Mouse (Mus musculus) heart, postnatal 25 days (tissue): ENCODE data around the gene Btla. TPM values are rescaled to one million over a fixed set of nuclear protein-coding genes. Genes with fewer than 3 reads are reported as not detected.

Experiments used
- DNase-seq: peaks from one replicate; pipeline ENCODE4 v3.0.0; 2022; ENCODE audit warnings: low spot score
- intact Hi-C: fragments of 180-260 bp; cut with DNase I; formaldehyde crosslinking; loops from one replicate; pipeline ENCODE4 v1.15.1; 2025
- total RNA-seq, 2 experiments: library from RNA; stranded (reverse); gene quantifications; 2 replicates each; pipeline ENCODE4 v1.2.3; 2021

Btla gene
- total RNA-seq: under 1 TPM; 0.23 to 0.53 TPM

DNA sequence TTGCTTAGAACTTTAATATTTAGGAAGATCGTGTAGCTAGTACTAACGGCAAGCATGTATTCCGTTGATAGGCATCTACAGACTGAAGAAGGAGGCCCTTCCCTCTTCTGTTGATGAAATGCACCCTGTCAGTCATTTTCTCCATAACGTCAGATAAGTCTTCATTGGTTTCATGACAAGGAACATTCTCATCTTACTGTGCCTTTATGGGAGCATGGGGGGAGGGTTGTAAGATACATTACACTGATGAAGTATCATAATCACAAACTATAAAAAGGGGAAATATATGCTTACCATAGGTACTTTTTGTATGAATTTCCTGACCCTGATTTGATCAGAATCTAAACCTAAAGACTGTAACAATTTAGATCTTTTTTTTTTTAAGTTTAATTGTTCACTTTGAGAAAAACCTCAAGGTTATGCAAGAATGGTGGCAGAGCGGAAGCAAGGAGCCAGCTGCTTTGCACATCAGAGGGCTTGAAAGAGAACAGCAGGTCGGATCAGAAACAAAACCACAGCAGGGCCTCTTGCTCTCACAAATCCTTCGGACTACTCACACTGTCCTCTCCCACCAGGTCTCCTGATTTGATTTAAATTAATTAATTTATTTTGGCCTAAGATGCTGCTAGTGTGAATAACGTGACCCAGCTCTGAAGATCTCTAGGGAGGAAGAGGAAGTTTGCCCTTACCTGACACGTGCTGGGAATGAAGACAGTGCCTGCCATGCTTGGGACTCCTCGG, at the start of gene Btla:
TSS of gene Btla (plus strand) at position 668 of the 741 bp plus-strand sequence.
- no peak for DNase-seq
- intact Hi-C loops: no loop called here

DNA sequence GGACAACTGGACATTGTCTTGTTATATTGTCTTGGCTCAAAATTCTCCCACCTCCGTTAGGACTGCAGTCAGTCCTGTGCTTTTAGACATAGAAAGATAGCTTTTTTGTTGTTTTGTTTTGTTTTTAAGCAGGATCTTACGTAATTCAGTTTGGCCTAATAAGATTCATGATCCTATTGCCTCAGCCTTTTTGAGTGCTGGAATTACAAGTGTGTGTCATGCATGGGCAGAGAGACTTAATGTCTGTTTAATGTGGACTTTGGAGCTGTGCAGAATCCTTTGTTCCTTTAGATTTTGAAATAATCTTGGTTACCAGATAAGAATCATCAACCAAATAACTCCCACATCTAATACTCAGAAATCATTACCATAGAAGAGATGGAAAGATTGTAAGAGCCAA, 45.6 kb upstream of the Btla start:
- DNase-seq: no peak
- intact Hi-C loops: no loop called here

DNA sequence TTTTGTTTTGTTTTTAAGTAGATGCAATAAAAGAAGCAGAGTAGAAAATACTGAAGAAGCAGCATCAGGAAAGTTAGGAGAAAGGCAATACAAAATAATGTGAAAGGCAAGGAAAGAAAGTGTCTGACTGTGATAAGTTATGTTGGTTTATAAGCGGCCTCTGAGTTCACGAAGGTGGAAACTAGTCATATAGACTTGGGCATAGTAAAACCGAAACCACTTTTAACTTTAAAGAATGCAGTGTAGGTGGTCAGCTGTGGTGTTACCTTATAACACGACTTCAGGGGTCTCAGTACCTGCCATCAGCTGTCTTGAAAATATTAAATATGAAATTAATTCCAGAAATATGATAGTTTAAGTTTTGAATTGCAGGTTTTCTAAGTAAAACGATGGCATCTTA, 42.3 kb upstream of the Btla start:
- intact Hi-C loops: no loop called here
- DNase-seq: no peak

DNA sequence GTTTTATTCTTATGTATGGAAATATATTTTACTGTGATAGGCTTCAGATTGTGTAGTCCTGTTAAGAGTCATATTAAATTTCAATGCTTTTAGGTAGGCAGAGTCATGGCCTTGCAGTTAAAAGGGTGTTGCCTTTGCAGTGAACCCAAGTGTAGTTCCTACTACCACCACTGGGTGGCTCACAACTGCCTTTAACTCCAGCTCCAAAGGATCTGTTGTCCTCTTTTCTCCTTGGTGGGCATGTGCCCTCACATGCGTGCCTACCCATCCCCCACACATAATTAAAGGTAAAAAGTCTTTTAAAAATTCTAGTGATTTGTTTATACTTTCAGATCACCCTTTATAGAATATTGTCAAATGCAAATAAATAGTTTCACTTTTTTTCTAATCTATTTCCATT, 31.5 kb upstream of the Btla start:
- DNase-seq: peak; percentile 12
- intact Hi-C loops: loop anchor here (5.0 kb wide), 1 partner anchor 415 kb away; no protein-coding TSS in a partner anchor

DNA sequence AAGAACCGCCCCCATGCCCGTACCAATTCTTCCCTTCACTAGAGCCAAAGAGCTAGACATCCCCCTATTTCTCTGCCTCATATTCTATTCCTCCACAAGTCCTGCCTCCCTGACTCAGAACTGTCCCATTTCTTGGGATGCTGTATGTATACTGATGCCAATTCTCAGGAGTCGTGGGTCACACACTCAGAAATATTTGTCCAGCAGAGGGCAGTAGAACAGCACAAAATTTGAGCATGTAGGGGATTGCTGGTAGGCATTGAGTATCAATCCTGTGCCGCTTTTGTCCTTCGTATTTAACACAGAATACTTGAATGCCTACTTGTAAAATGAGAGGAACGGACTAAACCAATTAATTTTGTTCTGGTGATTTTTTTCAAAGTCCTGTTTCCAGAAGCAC, 27.3 kb upstream of the Btla start:
- intact Hi-C loops: loop anchor here (2.0 to 5.0 kb wide), 4 partner anchors 85 to 434 kb away; no protein-coding TSS in a partner anchor
- peak; percentile 24 for DNase-seq

DNA sequence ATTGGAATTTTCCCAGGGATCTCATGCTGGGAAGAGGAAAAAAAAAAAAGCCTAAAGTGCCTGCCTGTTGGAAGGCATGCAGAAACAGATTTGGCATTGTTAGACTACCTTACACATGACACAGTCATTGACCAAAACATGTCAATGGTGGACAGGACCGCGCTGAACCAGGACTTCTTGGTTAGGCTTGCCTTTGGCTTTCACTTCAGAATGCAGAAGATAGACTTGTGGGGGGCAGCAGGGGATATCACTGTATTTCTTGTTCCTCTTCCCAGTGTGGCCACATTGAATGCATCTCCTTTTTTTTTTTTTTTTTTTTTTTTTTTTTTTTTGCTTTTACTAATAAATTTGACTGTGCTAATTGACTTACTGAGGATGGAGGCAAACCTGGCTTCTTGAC, 22.7 kb upstream of the Btla start:
- DNase-seq: no peak
- intact Hi-C loops: no loop called here

DNA sequence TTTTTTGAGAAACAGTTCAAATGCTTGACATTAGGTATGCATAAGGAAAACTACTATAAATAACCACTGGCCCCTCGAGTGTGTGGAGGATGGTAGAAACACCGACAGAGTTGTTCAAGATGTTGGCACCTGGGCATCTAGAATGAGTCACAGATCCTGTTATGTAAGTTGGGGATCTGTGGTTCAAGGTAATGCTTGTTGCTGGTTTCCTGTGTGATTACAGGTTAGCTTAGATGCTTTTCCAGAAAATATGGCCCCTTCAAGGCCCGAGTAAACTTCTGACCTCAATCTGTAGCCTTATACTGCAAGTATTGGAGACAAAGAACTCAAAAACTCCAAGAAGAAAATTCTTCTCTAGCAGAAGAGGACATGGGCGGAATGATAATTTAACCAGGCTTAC, 19.7 kb upstream of the Btla start:
- intact Hi-C loops: no loop called here
- DNase-seq: no peak

DNA sequence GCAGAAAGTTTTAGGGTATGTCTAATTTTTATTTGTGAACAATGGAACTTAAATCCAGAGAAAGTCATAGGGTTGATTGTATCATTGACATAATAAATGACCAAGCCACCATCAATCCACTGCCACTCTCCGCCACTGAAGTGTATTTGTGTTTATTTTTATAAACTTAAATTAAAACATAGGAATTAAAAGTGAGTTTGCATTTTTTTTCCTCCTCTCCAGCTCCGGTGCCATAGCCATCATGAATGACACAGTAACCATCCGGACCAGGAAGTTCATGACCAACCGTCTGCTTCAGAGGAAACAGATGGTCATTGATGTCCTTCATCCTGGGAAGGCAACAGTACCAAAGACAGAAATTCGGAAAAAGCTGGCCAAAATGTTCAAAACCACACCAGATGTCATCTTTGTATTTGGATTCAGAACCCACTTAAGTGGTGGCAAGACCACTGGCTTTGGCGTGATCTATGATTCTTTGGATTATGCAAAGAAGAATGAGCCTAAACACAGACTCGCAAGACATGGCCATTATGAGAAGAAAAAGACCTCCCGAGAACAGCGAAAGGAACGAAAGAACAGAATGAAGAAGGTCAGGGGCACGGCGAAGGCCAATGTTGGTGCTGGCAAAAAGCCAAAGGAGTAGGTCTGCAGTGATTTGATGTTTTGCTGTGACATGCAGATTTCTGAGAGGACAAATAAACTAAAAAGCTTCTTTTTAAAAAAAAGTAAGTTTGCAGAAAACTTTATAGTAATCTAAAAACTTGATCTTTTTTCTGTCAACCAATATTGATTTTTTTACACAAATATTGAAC, 19.1 kb upstream of the Btla start:
- intact Hi-C loops: no loop called here
- no peak for DNase-seq

DNA sequence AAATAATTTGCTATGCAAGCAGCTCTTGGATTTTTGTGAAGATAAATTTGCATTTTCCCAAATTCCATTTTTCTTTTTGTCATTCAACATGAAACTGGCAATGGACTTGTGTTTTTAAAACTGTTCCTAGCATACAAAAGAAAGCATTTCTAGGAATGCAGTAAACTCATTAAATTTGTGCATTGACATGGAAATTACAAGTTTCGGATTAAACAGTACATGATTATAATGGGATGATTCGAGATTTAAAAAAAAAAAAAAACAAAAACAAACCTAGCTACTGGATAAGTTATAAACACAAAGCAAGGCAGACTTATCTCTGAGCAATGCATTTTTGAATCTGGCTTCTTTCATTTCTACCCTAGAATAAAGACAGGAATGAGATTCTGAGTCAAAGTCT, 2.1 kb upstream of the Btla start:
- intact Hi-C loops: no loop called here
- DNase-seq: no peak

DNA sequence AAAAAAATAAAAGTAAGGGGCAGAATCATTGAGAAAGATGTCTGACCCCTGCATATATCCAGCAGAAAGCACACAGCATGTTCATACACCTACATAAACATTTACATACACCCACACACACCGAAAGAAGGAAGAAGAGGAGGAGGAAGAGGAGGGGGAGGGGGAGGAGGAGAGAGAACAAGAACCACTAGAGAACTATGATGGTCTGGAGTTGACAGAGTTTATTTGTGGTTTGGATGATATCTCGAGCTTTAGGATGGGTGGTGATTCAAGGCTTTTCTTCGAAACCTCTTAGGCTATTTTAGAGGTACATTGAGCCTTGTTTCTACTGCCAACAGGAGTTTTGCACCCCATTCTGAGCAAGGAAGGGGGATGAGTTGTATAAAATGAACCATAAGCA, 1.3 kb upstream of the Btla start:
- intact Hi-C loops: no loop called here
- no peak for DNase-seq

DNA sequence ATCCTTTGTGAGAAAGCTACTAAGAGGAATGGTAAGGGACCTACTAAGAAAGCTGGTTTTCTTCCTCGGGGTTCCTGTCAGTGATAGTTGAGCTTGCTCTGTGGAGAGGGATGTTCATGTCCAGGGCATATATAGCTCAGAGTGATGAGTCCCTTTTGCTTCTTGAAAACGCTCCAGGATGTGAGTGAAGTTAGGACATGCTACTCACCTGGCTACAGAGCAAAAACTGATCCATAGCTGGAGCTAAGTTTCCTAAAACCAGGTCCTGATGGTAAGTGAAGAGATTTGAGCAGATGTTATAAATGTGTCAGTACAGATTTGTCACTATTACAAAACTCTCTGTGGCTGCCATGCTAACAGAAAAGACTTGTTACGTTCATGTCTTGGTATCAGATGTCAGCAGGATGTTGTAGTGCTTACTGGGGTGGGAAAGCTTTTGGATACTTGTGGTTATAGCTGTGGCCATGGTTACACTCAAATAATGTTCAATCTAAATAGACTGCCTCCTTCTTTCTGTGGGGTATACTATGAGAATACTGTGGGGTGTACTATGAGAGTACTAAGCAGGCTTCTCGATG, 405 bp downstream of the Btla start:
- no peak for DNase-seq
- intact Hi-C loops: no loop called here

DNA sequence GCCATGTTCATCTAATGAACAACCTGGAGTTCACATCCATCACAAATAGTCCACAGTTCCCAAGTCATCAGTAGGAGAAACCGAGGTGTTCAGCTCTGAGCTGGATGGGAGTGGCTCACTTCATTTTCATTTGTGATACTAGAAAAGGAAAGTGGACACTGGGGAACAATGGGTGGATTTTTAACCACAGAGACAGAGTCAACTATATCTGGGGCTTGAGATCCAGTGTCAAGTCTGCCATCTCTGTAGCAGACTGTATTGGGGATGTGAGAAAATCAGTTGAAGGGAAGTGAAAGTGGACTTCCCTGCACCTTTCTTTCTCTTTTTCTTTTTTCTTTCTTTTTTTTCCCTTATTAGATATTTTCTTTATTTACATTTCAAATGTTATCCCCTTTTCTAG, 2.9 kb downstream of the Btla start:
- intact Hi-C loops: no loop called here
- DNase-seq: no peak

DNA sequence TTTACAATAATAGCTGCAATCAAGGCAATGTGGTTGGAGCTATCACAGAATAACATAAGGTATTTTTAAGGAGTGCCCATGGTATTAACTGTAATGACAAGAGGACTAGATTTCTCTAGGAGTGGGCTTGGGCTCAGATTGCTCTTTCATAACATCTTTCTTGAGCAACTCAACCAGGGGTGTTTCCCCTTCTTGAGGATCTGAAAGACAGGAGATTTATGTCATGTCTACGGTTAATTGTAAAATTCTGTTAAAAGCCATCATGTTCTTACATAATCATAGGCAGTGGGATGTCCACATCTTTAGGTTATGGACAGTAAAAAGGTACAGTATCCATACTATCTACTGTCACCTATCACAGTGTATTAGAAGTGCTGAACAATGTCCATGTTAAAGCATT, 7.2 kb downstream of the Btla start:
- DNase-seq: no peak
- intact Hi-C loops: no loop called here

DNA sequence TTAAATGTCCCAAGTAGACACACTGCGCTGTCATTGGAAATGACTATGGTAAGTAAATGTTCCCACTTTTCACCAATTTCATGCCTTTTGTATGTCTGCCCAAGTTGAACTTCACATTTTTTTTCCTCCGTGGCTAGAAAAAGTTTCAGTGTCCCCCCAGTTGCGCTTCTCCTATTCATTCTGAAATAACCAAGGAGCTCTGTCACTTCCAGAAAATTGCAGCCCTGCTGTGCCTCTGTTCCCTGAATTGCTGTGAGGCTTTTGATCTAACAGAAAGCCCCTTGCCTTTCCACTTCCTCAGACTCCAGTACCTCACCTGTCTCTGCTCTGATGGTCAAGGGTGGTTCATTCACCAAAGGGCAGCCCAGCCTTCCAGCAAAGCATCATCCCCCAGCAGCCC, 8.9 kb downstream of the Btla start:
- DNase-seq: no peak
- intact Hi-C loops: no loop called here

DNA sequence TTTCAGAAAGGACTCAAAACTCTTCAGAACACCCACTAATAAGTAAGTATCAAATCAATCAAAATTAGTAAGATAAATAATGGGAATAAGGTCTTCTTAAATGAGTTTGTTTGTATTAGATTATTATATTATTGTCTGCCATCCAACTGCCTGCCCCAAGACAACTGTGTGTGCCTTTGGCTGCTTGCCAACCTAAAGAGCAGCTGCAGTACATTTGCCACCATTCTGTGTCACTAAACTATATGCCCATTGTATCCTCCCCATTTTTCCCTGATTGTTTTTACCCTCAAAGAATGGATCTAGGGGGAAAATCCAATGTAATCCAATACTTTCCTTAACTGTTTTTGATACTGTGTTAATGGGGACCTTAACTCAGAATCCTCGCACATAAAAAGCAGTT, 18.6 kb downstream of the Btla start:
- no peak for DNase-seq
- intact Hi-C loops: no loop called here

DNA sequence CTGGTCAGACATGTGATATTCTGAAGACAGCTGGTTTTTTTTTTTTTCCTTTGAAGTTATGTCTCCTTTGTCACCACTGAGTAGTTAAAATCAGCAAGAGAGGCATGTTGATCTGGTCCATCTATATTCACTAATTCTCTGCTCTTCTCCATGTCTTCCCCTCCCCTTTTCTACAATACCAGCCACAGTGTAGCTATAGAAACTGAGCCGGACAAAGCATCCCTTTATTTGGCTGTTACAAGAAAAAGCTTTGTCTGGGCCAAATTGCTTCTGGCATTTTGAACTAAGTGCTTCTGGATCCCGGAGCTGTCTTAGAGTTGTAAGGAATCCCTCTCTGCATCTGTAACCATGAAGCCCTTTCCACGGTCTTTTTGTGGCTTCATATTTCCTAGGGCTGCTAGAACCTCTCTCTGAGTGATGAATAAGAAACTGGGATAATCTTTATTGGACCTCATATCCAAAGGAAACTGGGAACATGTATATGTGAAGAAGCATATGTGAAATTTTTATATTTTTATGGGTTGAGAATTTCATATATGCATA, 20.9 kb downstream of the Btla start:
- no peak for DNase-seq
- intact Hi-C loops: no loop called here

DNA sequence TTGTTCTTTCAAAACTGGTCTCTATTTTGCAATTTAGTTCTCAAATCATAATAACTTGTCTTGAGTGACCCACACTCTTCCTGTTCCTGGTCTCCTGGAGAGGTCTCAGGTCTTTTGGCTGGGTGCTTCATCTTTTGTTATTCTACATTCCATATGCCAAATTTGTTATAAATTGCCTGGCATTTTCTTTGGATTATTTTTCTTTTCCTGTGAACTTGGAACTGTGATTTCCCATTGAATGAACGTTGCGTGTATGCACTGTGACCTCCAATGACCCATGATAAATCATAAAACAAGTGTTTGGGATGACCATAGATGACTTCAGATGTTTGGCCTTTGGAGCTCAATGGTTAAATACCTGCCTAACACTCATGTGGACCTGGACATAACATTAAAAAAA, 25.6 kb downstream of the Btla start:
- intact Hi-C loops: no loop called here
- DNase-seq: no peak

DNA sequence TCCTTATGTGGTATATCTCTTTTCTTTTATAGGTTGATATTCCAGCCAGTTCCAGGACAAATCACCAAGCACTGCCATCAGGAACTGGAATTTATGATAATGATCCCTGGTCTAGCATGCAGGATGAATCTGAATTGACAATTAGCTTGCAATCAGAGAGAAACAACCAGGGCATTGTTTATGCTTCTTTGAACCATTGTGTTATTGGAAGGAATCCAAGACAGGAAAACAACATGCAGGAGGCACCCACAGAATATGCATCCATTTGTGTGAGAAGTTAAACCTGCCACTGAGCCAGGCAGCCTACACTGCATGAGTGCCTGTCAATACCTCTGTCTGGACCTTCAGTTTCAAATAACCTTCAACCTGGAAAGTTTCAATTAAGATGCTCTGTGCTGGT, 26.2 kb downstream of the Btla start:
- no peak for DNase-seq
- intact Hi-C loops: no loop called here

DNA sequence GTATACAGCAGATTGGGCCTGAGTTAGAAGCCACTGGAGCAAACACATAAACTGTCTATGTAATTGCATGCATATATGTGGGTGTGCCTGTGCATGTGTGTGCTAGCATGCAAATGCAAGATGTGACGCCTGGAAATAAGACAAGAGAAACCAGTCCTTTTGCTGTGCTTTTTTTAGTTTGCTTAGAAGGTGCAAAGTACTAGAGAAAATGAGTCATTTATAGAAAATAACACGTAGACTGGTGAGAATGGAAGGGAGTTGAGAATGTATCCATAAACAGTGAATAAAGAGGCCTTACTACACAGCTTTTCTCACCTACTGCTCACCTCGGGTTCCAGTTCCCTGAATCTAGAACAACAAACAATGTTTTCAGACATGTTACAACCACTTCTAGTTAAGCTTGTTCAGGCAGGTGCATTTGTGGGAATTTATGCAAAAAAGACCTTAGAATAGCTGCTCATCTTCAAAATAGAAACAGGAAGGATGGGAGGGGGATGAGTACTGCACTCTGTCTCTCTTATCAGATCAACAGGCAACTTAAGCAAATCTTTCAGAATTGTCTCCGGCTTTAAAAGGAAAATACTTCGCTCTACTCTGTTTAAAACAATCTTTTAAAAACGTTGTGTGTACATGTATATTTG, 27.8 kb downstream of the Btla start:
- no peak for DNase-seq
- intact Hi-C loops: no loop called here

DNA sequence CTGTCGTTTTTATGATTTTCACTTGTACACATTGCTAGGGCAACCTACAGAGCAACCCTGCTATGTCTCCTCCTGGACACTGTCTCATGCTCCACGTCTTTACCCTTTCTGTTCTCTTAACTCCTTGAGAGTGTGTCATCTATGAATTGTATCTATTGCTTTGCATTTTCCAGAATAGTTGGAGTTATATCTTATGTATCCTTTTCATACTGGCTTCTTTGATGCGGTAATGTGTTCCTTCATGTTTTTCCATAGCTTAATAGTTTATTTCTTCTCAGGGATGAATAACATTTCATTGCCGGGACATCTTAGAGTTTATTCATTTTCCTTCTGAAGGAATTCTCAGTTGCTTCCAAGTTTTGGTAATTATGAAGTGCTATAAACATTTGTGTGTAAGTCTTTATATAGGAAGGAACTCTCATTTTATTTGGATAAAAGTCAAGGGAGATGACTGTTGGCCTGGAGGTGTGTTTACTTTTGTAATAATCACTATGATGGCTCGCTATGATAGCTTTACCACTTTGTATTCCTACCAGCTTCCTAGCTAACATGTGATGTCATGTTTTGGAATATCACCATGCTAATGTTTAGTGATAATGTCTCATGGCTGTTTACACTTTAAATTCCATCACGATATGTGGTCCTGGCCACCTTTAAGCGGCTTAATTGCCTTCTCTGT, 31.2 kb downstream of the Btla start:
- no peak for DNase-seq
- intact Hi-C loops: no loop called here
